ENCODE assay signal across 8 mouse cellular contexts in genomic region chrX:7422691-7423111, GRCm38 (mm10). TPM values are rescaled to one million over a fixed set of nuclear protein-coding genes. Genes with fewer than 3 reads are reported as not detected.
DNase-seq lines count a peak whose midpoint lies in the region; ATAC-seq and TF ChIP-seq lines count a peak whose summit lies in the region.

No protein-coding gene starts in this region.

- peak overlapping the region; percentile 46 for H3K4me3 ChIP-seq in left cerebral cortex, adult 2 months

- H3K27ac ChIP-seq in left cerebral cortex, adult 2 months = no peak overlapping the region

- peak; percentile 97 for ATAC-seq in megakaryocyte, adult 5-6 weeks (ENCODE audit: poor library complexity, severe bottlenecking)

- peak; percentile 65 for TF ChIP-seq CTCF in left cerebral cortex, adult 2 months (IDR thresholded peaks at IDR 0.05)

- intact Hi-C loops in left cerebral cortex, adult 2 months (cut with DNase I) = loop anchor here (2.0 to 5.0 kb wide), 6 partner anchors 46 to 355 kb away; partner anchors contain the start of genes Foxp3 and Ppp1r3f

- peak; percentile 80 for DNase-seq in R1 (ENCODE audit: low read depth, low spot score)
- DNase-seq in cerebellum, postnatal 36 days = peak; percentile 65 to 74
- peak; percentile 39 to 46 for DNase-seq in gastrocnemius, adult 8-10 months (ENCODE audit: low spot score in 2 of 2)
- DNase-seq in hindlimb bud, embryonic 11.5 days (ENCODE audit: extremely low spot score, low read depth, low spot score) = peak; percentile 64
- peak; percentile 66 to 71 for DNase-seq in left cerebral cortex, adult 2 months (ENCODE audit: extremely low spot score in 1 of 2, low spot score in 2 of 2)
- peak; percentile 82 to 85 for DNase-seq in right cerebral cortex, postnatal 10 days (ENCODE audit: low spot score in 2 of 2)
- DNase-seq in urinary bladder, postnatal 36 days (ENCODE audit: low spot score in 2 of 2) = peak; percentile 51 to 73

RNA-seq across cellular contexts. Expression of gene Usp27x, which starts 47.1 kb away (rescaled TPM):
- total RNA-seq in gastrocnemius, adult 8-10 months (2022) = under 1 TPM; 0.10 to 0.31 (median 0.21) TPM
- total RNA-seq in left cerebral cortex, adult 2 months (2021) = 10 to 100 TPM; 15.1 to 17.8 TPM
- total RNA-seq in megakaryocyte, adult 5-6 weeks (2015) = 0.09 and 0.48 TPM in 2 replicates
- 0.11 and 0.53 TPM in 2 replicates for total RNA-seq in megakaryocyte, adult 5-6 weeks (2017)

Comparison
In these comparisons a context has a peak if more than half of its experiments do, and no peak if none do; other contexts are left out.
1. RNA of gene Usp27x, which starts 47.1 kb away (total RNA-seq): 15.1 to 17.8 TPM in left cerebral cortex, adult 2 months; 0.10 to 0.31 TPM in gastrocnemius, adult 8-10 months and 0.09 to 0.53 TPM in megakaryocyte, adult 5-6 weeks; every median in the first group is over 10 times any median in the second.
2. Peak in every context shown above with its lines, with median percentiles within 50 percentile points of each other: DNase-seq.